Mouse (Mus musculus) left cerebral cortex, postnatal 4 days (tissue): ENCODE data around the gene Eln. TPM values are rescaled to one million over a fixed set of nuclear protein-coding genes. Genes with fewer than 3 reads are reported as not detected.

Experiments used
- DNase-seq: peaks from one replicate; pipeline ENCODE4 v3.0.0-alpha.2; 2022
- intact Hi-C: fragments of 180-260 bp; cut with DNase I; formaldehyde crosslinking; loops from one replicate; pipeline ENCODE4 v1.15.1; 2025
- total RNA-seq, 2 experiments: library from RNA; stranded (reverse); gene quantifications; 2 replicates each; pipeline ENCODE4 v1.2.3; 2021

Gene Eln
- total RNA-seq, 2 experiments from 2014 or later, result 44.9 to 47.6 TPM

GRCm38 (mm10) chr5:134745801-134746200, 1.3 kb downstream of the Eln start:
- intact Hi-C loops, result loop anchor here (5.0 to 10.0 kb wide), 2 partner anchors 156 to 219 kb away; no protein-coding TSS in a partner anchor
- no peak for DNase-seq

GRCm38 (mm10) chr5:134745000-134745399, 2.1 kb downstream of the Eln start:
- no peak for DNase-seq
- intact Hi-C loops, result loop anchor here (5.0 to 10.0 kb wide), 2 partner anchors 157 to 220 kb away; no protein-coding TSS in a partner anchor

GRCm38 (mm10) chr5:134743991-134744390, 3.1 kb downstream of the Eln start:
- no peak for DNase-seq
- intact Hi-C loops, result loop anchor here (10.0 kb wide), 1 partner anchor 221 kb away; no protein-coding TSS in a partner anchor

DNA sequence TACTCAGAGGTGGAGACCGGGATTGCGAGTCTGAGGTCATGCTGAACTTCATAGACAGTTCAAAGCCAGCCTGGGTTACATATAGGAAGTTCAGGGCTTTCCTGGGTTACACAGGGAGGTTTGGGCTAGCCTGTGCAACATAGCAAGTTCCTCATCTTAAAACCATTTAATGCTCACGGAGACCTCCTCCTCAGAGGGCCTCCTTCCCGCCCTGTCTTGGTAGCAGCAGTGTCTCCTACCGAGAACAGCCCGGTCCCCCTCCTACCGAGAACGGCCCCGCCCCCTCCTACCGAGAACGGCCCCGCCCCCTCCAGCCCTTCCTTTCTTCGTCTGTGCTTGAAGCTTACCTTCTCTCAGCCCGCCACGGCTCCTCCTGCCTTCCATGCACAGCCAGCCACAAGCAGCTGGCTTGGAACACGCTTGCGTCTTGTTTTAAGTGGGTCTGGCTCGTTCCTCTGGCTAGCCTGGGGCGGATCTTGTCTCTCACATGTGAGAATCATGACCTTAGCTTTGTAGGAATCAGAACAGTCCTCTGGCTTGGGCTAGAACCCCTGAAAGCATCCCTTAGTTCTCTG, 4.8 kb downstream of the Eln start:
- intact Hi-C loops, result loop anchor here (10.0 kb wide), 1 partner anchor 222 kb away; no protein-coding TSS in a partner anchor
- DNase-seq, result peak; percentile 21

- DNase-seq, result peak; percentile 47
Observed at GRCm38 (mm10) chr5:134740501-134741341, 6.4 kb downstream of the Eln start.

DNA sequence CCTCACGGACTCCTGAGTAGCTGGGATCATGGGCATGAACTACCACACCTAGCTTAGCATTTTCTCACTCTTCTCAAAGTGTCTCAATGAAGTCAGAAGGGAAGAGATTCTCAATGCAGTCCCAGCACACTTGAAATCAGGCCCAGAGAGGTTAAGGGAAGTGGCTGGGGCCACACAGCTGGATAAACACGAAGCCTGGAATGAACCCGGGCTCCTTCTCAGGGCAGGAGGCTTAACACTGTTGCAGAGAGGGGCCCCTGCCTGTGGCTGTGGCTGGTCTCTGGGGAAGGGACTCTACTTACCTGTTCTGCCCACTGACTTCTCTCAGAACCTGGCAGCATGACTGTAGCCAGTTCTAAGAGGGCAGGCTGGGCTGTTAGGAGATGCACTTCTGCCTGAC, 7.2 kb downstream of the Eln start:
- DNase-seq, result no peak
- intact Hi-C loops, result loop anchor here (10.0 kb wide), 1 partner anchor 225 kb away; no protein-coding TSS in a partner anchor

More at GRCm38 (mm10) chr5:134740501-134741341, 6.4 kb downstream of the Eln start:
- intact Hi-C loops, result loop anchor here (10.0 kb wide), 1 partner anchor 224 kb away; no protein-coding TSS in a partner anchor

DNA sequence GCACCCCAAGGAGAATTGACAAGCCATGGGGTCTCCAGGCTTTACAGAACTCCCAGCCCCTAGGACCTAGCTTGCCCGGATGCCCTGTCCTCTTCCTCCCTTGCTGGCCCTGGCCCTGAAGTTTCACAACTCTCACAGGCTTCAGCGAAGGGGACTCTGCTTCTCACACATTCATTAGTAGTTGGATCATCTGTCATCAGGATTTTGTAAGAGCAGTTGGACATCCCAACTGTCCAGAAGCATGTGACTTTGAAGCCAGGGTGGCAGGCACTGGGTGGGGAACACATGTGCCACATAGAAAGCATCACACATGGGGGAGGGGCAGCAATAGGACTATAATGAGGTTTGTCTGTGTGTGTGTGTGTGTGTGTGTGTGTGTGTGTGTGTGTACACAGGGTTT, 12.2 kb downstream of the Eln start:
- no peak for DNase-seq
- intact Hi-C loops, result no loop called here

DNA sequence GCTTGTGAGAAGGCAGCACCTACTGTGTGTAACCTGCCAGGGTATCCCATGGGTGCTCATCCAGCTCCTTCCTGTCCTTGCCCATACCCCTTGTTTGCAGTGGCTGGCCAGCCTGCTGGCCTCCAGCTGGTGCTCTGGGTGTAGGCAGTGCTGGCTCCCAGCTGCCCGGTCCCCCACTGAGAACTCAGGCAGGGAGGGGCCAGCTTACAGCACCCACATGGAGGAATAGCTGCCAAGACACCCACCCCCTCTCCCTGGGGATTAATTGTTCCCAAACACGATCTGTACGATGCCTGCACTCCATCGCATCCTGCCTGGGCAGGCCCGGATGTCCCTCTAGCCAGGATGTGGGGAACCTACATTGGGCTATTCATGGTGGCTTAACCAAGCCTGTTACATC, 13.1 kb downstream of the Eln start:
- no peak for DNase-seq
- intact Hi-C loops, result no loop called here

GRCm38 (mm10) chr5:134733241-134733640, 13.9 kb downstream of the Eln start:
- intact Hi-C loops, result no loop called here
- no peak for DNase-seq

GRCm38 (mm10) chr5:134729124-134729523, 18.0 kb downstream of the Eln start:
- intact Hi-C loops, result no loop called here
- no peak for DNase-seq

GRCm38 (mm10) chr5:134728535-134728934, 18.6 kb downstream of the Eln start:
- intact Hi-C loops, result no loop called here
- no peak for DNase-seq

DNA sequence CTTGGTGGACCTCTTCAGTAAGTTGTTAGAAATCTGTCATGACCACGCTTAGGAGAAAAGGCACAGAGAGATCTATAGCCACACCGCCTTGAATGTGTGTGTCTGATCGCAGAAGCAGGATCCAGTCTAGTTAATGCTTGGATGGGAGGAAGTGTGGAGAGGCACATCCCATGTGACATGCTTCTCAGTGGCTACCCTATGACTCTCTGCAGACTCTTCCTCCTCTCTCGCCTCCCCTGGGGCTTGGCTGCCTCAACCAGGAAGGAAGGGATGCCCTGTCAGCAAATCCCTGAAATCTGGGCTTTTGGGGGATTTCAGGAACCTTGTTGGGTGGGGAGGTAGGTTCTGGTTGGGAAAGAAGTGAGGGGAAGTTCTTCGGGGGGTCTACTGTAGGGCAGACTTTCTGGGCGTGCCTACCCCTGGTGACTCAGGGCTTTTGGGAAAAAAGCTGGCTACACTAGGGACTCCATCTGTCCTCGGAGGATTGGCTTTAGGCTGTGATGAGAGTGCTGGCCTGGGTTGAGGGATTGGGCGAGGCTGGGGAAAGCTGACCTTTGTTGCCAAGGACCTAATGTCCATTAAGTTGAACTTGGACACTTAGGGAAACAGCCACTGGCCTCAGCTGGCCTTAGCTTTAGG, 20.0 kb downstream of the Eln start:
- intact Hi-C loops, result no loop called here
- no peak for DNase-seq

DNA sequence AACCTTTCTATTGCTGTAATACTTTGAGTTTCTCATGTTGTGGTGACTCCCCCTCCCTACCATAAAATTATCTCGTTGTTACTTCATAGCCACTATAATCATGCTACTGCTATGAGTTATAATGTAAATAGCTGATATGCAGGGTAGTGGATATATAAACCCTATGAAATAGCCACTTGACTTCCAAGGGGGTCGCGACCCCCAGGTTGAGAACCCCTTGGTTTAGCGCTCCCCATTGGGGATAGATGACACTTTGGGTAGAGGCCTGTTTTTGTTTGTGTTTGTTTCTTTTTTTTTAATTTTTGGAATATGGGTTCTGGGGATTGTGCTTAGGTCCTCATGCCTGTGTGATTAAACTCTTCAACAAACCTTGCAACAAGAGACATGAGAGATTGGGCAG, 21.8 kb downstream of the Eln start:
- intact Hi-C loops, result no loop called here
- no peak for DNase-seq

DNA sequence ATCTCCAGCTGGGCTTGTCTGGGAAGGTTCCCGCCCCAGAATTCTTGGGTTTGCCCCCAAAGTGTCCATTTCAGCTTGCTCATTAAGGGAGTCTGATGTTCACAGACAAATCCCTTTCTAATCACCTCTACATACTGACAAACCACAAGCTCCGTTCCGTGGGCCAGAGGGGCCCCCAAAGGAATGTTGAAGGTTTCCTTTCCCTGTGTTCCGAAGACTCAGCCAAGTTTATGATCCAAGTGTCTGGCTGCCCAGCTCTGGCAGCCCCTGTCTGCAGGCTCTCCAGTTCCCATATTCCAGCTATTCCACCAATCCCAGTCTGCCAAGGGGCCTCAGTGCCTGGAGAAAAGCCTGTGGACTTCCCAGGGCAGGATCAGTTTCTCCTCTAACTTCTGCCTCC, 27.1 kb downstream of the Eln start:
- intact Hi-C loops, result no loop called here
- no peak for DNase-seq

DNA sequence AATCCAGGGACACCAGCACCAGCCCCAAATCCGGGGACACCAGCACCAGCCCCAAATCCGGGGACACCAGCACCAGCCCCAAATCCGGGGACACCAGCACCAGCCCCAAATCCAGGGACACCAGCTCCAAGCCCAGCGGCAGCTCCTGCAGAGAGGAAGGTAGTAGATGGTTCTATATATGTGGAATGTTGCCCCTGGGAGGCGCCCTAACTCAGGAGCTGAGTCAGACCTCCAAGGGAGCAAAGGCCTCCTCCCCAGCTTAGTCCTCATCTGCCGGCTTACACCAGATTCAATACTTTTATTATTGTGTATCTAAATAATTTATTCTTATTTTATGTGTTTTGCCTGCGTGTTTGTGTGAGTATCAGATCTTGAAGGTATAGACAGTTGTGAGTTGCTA, 36.0 kb downstream of the Eln start:
- intact Hi-C loops, result no loop called here
- no peak for DNase-seq

- intact Hi-C loops, result no loop called here
Observed at GRCm38 (mm10) chr5:134709275-134709674, 37.8 kb downstream of the Eln start.

DNA sequence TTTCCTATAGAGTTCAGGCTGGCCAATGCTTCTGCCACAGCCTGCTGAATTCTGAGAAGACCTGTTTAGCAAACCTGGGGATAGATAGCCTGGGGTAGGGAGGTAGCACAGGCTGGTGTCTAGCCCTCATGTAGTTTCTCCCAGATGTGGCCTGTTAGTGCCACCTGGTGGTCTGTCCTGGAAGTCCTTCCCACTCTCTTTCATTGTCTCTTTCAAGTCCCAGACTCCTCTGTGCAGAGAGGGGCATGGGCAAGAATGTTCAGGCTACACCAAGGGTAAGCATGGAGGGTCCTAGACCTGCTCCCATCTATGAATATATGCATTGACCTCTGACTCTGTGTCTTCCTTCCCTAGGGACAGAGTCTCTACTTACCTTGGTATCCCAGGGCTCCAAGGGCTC, 43.0 kb downstream of the Eln start:
- intact Hi-C loops, result no loop called here
- DNase-seq, result peak; percentile 75

More at GRCm38 (mm10) chr5:134709275-134709674, 37.8 kb downstream of the Eln start:
- peak; percentile 43 for DNase-seq

- intact Hi-C loops, result no loop called here
- no peak for DNase-seq
Observed at GRCm38 (mm10) chr5:134695539-134695938, 51.6 kb downstream of the Eln start.

DNA sequence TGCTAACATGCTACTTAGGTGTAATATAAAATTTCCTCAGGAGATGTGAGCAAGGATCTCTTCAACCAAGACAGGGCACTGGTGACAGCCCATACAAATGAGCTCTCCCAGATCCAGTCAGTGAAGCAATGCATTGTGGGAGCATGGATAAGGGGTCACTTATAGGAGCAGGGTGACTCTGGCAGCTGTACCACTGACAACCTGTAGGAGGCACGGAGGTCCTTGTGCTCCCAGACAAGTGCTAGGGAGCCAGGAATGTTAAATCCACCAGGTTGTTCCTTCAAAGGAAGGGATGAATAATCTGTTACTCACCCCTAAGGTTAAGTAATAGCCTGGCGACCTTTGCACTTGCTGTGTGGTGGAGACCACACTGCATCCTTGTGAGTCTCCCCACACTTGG, 52.0 kb downstream of the Eln start:
- intact Hi-C loops, result no loop called here
- DNase-seq, result no peak

DNA sequence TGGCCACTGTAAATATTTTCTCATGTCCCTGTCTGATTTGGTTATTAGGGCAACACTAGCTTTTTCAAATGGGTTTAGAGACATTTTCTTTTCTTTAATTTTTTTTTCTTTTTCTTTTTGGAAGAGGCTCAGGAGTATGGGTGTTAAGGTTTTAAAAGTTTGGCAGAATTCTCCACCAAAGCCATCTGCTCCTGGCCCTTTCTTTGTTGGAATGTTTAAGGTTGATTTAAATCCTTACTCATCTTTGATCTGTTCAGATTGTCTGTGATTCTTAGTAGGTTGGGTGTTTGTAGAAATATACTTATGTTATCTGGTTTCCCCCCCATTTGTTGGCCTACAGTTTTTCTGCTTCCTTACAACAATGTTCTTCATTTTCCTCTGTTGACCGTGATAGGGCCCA, 54.4 kb downstream of the Eln start:
- intact Hi-C loops, result no loop called here
- no peak for DNase-seq

- intact Hi-C loops, result no loop called here
- DNase-seq, result peak; percentile 99
Observed at GRCm38 (mm10) chr5:134688718-134689284, 58.3 kb downstream of the Eln start.
